Mouse (Mus musculus) thymus, adult 2 months (tissue): ENCODE measurements around the gene Hamp. TPM values are rescaled to one million over a fixed set of nuclear protein-coding genes. Genes with fewer than 3 reads are reported as not detected.

ENCODE experiments used
- DNase-seq: peaks from one replicate; pipeline ENCODE4 v3.0.0; 2021
- H3K27ac ChIP-seq: fragments of 200-500 bp; 2 replicates; pipeline ENCODE4 v1.5.1; 2012; ENCODE audit warnings: low read length, control low read depth; ENCODE audit not compliant: control insufficient read depth, insufficient read depth
- H3K27me3 ChIP-seq: fragments of 200-500 bp; 2 replicates; pipeline ENCODE4 v1.6.1; 2012; ENCODE audit warnings: mild to moderate bottlenecking, low read length, moderate library complexity, mixed read lengths; ENCODE audit not compliant: control insufficient read depth, insufficient read depth
- H3K36me3 ChIP-seq: fragments of 200-500 bp; 2 replicates; pipeline ENCODE4 v1.6.1; 2012; ENCODE audit warnings: mild to moderate bottlenecking, low read length, moderate library complexity; ENCODE audit not compliant: control insufficient read depth, insufficient read depth
- H3K4me1 ChIP-seq: fragments of 200-500 bp; replicated peaks from 2 replicates; pipeline ENCODE4 v1.6.1; 2012; ENCODE audit warnings: low read length; ENCODE audit not compliant: control insufficient read depth, insufficient read depth
- H3K4me3 ChIP-seq: fragments of 200-500 bp; 2 replicates; pipeline ENCODE4 v1.5.1; 2012; ENCODE audit warnings: mild to moderate bottlenecking, low read length, control low read depth, moderate library complexity; ENCODE audit not compliant: control insufficient read depth, insufficient read depth
- CTCF ChIP-seq: fragments of 200-500 bp; IDR thresholded peaks from 2 replicates; pipeline ENCODE4 v1.5.1; 2012; ENCODE audit warnings: mild to moderate bottlenecking, control low read depth, low read length, moderate library complexity, borderline replicate concordance; ENCODE audit not compliant: control insufficient read depth, poor library complexity, insufficient read depth; ENCODE audit errors: extremely low read depth
- POLR2A ChIP-seq: fragments of 200-500 bp; IDR thresholded peaks from 2 replicates; pipeline ENCODE4 v1.6.1; 2012; ENCODE audit warnings: mild to moderate bottlenecking, low read length, control low read depth, moderate library complexity; ENCODE audit not compliant: control insufficient read depth, poor library complexity, insufficient read depth; ENCODE audit errors: extremely low read depth
- WGBS: fragments of 180-500 bp; shearing (Covaris S2); methylation state at CpG from one replicate; pipeline ENCODE4 v1.1.7; 2018; 5-methylcytosine and 5-hydroxymethylcytosine counted together
- polyA plus RNA-seq: library from polyadenylated mRNA; depleted of rRNA; stranded (reverse); fragments of >200 nt; gene quantifications from 2 replicates; pipeline ENCODE4 v1.2.3, GENCODE M21; 2012

Hamp gene
- polyA plus RNA-seq, 1 experiment: 23.6 TPM

DNA sequence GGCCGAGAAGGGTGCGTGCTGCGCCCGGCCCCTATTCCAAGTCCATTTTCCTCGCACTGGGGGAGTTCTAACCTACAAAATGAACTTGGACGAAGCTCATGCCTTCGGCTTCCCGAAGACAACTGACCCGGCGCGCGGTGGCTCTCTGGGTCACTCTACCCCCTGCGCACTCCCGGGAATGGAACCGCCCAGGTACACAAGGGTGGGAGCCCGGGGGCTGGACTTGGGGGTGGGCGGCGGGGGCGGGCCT lies 29.3 kb upstream of the Hamp start, which contains the start of gene Lsr:
Lsr (minus strand) TSS at position 214 of the 250 bp plus-strand sequence.
- H3K36me3 ChIP-seq: no peaks in the 10 kb centered on the region
- no peak for TF ChIP-seq POLR2A
- no peak for TF ChIP-seq CTCF
- peaks cover 9% of the 10 kb centered on the region for H3K4me1 ChIP-seq
- peak within 1 kb of the TSS; percentile 45 for H3K4me3 ChIP-seq
- no peak within 1 kb of the TSS for H3K27ac ChIP-seq
- DNase-seq: no peak
- H3K27me3 ChIP-seq: no peaks in the 10 kb centered on the region; the same call in 1 of the 2 replicates
- WGBS: 5% methylated on average over 19 of the region's 19 CpGs

DNA sequence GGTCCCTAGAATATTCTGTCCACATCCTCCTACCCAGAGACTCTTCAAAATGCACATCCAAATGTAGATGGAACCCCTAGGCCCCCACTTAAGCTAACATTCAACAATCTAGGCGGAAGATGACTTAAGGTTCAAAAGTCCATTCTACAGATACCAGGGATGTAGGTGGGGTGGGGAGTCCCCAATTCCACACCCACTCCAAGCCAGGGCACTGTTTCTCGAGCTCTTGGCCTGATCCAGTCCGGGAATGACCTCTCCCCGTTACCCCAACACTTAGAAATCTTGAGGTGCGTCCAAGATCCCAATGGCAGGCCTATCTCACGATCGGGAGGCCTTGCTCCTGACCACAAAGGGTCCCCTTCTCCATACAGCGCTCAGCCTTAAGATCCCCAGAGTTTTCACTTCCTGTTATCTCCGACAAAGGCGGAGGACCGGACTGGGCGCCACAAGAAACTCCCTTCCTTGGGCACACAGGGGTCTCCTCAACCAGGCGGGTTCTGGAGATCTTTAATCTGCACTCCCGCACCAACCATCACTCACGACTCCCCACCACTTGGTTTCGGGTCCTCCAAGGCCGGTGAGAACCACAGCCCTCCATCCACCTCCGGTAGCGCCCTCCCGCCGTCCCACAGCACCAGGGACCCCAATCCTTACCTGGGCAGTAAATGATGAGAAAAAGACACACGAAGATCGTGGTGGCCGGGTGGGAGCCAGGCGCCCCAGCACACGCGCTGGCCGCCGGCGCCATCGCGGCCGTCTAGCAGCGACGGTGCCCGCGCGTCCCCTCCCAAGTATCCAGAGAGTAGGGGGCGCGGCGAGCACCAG lies 28.8 kb upstream of the Hamp start:
- H3K4me1 ChIP-seq: peaks cover 11% of the 10 kb centered on the region
- no peaks in the 10 kb centered on the region for H3K36me3 ChIP-seq
- no peak for DNase-seq
- H3K27me3 ChIP-seq: no peaks in the 10 kb centered on the region; the same call in 1 of the 2 replicates
- TF ChIP-seq POLR2A (no peak), CTCF (no peak)
- H3K27ac ChIP-seq: no peak overlapping the region
- H3K4me3 ChIP-seq: peak overlapping the region; percentile 30
- WGBS: 40% methylated on average over 41 of the region's 41 CpGs

DNA sequence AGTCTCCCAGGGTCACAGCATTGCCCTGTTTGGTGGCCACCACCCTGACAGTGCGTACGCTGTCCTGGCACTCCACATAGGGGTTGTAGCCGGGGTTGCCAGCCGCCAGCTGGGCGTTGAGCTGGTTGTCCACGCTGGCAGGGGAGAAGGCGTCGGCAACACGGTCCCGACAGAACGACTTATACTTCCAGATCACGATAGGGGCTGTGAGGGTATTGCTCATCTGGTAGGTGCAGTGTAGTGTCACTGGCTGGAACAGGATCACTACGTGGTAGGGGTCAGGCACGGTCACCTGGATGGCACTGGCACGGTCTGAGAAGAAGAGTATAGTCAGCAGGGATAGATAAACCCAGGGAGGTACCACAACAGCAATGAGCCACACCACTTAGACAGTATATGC lies 28.1 kb upstream of the Hamp start:
- H3K4me3 ChIP-seq: no peak overlapping the region
- 96% methylated on average over 15 of the region's 15 CpGs for WGBS
- DNase-seq: no peak
- H3K4me1 ChIP-seq: peaks cover 18% of the 10 kb centered on the region
- TF ChIP-seq CTCF (no peak), POLR2A (no peak)
- H3K27ac ChIP-seq: no peak overlapping the region
- H3K27me3 ChIP-seq: no peaks in the 10 kb centered on the region; the same call in 1 of the 2 replicates
- no peaks in the 10 kb centered on the region for H3K36me3 ChIP-seq

DNA sequence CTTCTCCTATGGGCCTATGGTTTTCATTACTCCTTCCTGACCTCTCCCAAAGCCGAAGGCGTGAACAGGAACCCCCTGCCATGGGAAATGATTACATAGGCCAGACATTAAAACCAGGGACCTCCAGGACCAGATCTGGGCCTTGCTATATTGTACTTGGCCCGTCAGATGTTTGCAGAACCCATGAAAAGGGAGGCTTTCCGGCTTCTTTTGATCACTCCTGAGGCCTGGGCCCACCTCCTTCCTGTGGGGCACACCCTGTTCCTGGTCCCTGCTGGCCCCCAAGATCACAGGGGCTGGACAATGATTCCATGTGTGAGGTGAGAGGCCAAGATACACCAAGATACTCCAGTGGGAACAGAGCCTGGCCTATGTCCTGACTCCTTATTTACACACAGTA lies 25.3 kb upstream of the Hamp start:
- H3K4me1 ChIP-seq: peaks cover 32% of the 10 kb centered on the region
- no peak overlapping the region for H3K27ac ChIP-seq
- no peaks in the 10 kb centered on the region; the same call in 1 of the 2 replicates for H3K27me3 ChIP-seq
- no peaks in the 10 kb centered on the region for H3K36me3 ChIP-seq
- WGBS: 97% methylated on average over 4 of the region's 4 CpGs
- DNase-seq: no peak
- no peak for TF ChIP-seq CTCF
- no peak for TF ChIP-seq POLR2A
- no peak overlapping the region for H3K4me3 ChIP-seq

DNA sequence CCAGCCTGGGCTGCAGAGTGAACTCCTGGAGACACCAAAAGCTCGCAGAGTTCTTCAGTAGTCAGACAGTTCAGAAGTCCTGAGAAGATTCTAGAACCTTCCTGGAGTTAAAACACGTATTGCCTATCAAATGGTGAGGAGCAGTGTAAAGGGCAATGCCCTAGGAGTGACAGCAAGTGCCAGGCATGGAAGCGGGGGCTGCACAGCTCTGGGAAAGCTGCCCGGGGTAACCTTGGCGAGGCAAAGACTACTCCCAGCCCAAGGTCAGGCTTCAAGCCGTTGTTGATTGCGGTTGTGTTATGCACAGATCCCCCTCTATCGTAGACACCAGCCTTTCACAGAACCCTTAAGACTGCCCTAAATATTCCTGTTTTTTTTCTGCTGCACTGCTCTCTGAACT lies 24.8 kb upstream of the Hamp start:
- Histone ChIP-seq H3K27me3 (no peaks in the 10 kb centered on the region; the same call in 1 of the 2 replicates), H3K4me1 (peaks cover 31% of the 10 kb centered on the region), H3K36me3 (no peaks in the 10 kb centered on the region), H3K4me3 (no peak overlapping the region), H3K27ac (no peak overlapping the region)
- WGBS: 96% methylated on average over 8 of the region's 8 CpGs
- DNase-seq: no peak
- no peak for TF ChIP-seq CTCF
- TF ChIP-seq POLR2A: no peak

DNA sequence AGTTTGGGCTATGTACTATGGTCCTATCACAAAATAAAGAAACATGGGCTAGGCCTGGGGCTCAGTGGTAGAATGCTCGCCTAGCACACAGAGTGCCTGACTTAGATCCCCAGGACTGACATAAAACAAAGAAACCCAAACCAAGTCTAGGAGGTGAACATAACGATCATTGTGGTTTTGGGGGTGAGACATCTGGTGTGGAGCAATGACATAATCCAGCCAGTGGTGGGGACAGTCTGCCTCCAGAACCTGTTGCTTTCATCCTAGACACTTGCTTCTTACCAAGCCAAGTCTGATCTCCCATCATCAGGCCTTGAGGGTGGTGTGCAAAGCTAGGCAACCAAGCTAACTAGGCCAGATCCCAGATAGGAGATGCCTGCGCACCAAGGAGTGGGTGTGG lies 22.8 kb upstream of the Hamp start:
- no peak for TF ChIP-seq CTCF
- Histone ChIP-seq H3K36me3 (no peaks in the 10 kb centered on the region), H3K4me1 (peaks cover 23% of the 10 kb centered on the region), H3K27me3 (no peaks in the 10 kb centered on the region), H3K27ac (peak overlapping the region; percentile 67), H3K4me3 (no peak overlapping the region)
- no peak for DNase-seq
- WGBS: 15% methylated on average over 3 of the region's 3 CpGs
